Mouse (Mus musculus) C2C12 (cell line): Measurements from ENCODE around the gene Chkb.

Source experiments
- CTCF ChIP-seq: IDR thresholded peaks from one replicate; pipeline ENCODE4 v1.5.1; 2011; ENCODE audit not compliant: control insufficient read depth, insufficient read depth, insufficient read length
- MAX ChIP-seq: IDR thresholded peaks from one replicate; pipeline ENCODE4 v1.6.1; 2011; ENCODE audit warnings: mild to moderate bottlenecking, control low read depth
- USF1 ChIP-seq: IDR thresholded peaks from one replicate; pipeline ENCODE4 v1.6.1; 2011; ENCODE audit warnings: low read depth, mild to moderate bottlenecking, control low read depth, moderate library complexity

GRCm38 (mm10) chr15:89402471-89402870 lies 27.2 kb downstream of the Chkb start:
- TF ChIP-seq CTCF, result no peak
- no peak for TF ChIP-seq MAX
- no peak for TF ChIP-seq USF1
